Mouse (Mus musculus): ENCODE data around the gene Osgin1.

Gene Osgin1

DNA sequence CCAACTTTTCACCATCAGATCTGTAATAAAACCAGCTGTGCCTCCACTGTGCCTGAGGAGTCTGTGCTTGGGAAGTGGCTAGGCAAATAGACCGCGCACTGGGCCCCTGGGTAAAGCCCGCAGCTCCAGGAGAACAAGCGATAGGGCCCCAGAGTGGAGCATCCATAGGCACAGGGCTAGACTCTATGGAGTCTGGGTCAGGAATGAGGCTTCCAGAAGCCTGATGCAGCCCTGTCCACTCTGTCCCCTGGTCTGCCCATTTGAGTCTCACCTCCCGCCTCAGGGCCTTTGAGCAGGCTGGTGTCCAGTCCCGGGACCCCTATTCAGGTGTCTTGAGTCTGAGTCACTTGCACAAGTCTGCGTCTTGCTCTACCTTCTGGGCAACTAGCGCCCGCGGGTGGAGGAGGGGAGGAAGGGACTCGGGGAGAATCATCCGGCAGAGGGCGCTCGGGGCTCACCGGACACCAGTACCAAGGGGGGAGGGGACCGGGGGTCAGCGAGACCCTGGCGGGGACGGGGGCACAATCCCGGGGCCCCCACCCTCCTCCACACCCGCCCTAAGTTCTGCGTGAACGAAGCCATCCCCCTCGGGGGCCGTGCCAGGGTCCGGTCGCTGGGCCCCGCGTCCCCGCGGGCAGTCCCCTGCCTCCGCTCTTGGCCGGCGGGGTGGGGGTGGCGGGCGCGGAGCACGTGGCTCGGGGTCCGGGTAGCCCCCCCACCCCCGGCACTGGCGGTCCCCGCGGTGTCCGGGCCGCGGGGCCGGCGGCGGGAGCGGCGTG lies 12.5 kb downstream of the Osgin1 start, which contains the start of gene Necab2:
Gene Necab2, plus strand, starts transcription at position 509 of the 779 bp plus-strand sequence.
- peak; percentile 84 for DNase-seq

DNA sequence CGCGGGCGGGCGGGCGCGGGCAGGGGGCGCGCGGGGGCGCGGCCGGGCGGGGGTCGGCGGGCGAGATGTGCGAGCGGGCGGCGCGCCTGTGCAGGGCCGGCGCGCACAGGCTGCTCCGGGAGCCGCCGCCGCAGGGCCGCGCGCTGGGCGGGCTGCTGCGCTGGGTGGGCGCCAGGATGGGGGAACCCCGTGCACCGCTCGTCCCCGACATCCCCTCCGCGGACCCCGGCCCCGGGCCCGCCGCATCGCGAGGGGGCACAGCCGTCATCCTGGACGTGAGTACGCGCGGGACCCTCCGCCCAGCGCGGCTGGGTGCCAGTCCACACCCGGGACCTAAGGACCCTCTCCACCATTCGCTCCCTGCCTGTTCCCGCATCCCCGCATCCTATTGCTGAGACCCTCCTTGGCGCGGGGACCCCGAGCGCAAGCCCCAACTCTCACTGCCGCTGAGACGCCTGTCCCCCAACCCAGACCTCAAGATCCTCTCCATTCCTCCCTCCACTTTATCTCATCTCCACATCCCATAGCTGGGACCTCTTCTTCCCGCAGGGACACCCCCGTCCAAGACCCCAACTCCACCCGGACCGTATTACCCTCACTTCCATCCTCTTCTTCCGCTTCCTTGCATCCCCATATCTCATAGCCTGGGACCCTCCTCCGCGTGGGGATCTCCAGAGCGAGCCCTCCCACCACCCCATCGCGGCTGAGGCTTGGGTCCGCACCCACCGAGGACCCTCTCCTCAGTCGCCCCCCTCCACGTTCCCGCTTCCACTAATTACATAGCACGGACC lies 13.3 kb downstream of the Osgin1 start:
- no peak for DNase-seq

DNA sequence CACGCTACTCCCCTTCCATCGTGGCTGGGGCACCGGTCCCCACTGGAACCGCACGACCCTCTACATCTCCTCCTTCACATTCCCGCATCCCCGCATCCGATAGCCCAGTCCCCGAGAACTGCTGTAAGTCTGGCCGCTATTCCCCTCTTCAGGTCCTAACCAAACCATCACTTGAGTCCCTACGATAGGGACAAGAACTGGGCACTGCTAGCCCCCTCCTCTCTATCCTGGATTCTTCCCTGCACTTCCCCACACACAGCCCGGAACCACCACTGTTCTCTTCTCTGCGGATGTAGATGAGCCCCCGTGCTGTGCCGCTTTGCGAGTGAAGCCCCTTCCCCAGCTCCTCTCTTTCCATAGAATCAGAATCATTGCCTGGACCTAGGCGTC lies 13.9 kb downstream of the Osgin1 start:
- DNase-seq = no peak

DNA sequence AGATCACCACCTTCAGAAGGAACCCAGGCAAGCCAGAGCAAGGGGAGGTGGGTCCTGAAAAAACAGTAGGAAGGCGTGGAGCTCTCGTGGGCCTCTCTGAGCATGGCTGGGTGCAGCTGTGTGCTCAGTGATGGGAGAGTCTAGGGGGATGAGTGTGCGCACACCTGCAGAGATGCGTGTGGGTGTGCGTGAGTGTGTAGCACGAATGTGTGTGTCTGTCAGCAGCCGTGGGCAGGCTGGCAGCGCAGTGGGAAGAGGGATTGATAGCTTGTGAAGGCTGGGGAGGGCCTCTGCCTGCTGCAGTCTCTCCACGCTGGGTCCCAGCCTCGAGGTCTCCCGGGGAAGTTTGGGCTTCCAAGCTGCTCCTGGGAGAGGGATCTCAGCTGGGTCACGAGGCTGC lies 15.7 kb downstream of the Osgin1 start:
- DNase-seq = peak; percentile 84

DNA sequence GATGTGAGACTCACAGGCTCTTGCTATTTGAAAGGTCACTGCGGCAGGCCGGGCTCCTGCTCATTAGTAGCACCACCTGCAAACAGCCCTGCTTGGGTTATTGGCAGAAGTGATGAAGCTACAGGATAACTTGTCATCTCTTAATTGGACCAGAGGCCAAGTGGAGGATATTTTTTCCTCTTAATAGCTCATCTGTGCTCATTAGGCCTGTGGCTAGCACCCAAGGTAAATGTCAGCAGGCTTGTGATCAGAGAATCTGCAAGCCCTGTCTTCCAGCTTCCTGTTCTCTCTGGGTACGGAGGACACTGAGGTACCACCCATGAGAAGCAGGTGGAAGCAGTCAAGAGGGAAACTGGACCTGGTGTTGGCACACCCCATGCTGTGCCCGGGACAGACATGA lies 17.2 kb downstream of the Osgin1 start:
- DNase-seq = no peak

DNA sequence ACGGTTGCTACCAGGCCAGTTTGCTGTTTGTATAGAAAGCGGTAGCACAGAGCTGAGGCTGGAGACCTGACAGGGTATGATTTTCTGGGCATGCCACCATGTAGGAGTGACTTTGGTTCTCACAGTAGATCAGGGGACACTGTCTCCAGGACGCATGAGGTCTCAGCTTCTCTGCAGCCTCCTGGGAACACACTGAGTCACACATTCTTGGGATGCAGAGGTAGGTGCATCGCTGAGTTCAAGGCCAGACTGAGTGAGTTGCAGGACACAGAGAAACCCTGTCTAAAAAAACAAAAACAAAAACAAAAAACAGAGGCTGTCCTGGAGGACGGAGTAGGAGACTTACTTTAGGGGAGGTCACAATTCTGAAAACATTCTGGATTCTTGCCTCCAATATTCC lies 19.0 kb downstream of the Osgin1 start:
- DNase-seq = no peak

DNA sequence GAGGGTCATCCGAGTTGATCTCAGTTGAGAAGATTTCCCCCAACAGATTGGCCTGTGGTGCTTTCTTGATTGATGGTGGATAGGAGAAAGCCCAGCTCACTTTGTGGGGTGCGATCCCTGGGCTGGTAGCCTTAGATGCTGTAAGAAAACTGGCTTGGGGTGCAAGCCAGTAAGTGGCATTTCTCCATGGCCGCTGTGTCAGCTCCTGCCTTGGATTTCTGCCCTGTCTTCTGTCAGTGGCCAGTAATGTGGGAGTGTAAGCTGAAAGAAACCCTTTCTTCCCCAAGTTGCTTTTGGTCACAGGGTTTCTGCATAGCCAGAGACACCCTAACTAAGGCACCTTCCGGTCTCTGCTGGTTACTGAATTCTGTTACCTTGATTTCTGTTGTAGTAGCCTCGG lies 22.1 kb downstream of the Osgin1 start:
- DNase-seq = no peak

DNA sequence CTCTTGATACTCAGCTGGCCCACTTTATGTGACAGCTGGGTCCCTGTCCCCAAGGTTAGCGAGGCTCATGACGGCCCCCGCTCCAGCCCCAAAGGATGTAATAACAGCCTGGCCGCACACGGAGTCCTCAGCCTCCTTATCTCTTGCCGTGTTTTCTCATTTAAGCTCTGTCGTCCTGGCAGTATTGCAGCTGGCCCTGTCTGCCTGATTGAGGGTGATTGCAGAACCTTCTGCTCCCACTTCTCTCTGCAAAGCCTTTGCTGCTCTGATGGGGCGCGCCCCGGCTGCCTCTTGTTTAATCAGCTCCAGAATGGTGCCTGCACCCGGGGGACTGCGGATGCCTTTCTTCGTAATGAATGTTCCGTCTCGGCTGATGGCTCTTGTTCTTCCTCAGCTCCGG lies 25.8 kb downstream of the Osgin1 start:
- DNase-seq = no peak

DNA sequence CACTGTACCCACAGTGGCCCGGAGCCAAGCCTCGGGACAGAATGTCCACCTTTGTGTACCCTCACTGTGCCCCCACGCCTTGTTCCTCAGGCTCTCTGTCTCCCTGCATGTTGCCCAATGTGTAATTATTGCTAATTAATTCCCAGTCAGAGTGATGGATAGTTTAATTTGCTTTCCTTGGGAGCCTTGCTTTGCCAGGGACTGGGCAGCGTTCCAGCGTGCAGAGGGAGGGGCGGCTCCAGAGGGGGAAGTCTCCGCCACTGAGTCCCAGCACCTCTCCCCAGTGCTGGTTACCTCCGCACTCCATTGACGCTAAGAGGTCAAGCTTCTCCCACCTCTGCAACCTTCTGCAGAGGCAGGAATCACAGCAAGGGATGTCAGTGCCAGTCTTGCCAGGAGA lies 27.4 kb downstream of the Osgin1 start:
- DNase-seq = no peak

DNA sequence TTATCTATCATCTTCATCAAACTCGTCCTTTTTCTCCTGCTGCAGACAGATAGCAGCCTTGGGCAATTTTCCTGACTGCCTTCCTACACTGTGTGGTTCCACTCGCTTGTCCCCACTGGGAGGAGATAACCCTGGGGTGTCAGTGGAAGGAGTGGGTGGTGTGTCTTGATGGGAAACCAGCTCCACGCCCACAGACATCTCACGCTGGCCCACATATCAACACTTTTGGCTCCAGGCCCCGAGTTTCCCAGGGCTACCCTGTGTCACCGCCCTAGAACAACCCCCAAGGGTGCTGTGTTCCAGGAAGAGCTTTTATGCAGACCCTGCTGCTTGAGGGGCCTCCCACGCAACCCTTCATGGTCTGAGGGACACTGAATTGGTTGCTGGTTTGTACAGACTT lies 29.8 kb downstream of the Osgin1 start:
- DNase-seq = no peak

DNA sequence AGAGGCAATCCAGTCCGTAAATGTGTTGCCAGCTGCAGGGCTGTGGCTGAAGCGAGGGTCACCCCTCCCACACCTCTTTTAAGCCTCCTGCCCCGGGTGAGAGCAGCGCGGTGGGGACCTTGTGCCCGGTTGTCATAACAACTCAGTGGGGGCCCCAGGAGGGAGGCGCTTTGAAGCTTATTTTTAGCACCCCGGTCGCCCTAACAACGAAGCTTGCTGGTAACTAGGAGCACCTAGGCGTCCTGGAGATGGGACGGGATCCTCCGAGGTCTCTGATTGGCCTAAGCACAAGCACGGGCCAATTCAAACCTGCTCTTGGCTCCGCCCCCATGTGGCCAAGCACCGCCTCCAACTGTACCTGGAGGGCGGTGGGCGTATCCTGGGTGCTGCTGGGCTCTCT lies 32.2 kb downstream of the Osgin1 start:
- DNase-seq = peak; percentile 56

DNA sequence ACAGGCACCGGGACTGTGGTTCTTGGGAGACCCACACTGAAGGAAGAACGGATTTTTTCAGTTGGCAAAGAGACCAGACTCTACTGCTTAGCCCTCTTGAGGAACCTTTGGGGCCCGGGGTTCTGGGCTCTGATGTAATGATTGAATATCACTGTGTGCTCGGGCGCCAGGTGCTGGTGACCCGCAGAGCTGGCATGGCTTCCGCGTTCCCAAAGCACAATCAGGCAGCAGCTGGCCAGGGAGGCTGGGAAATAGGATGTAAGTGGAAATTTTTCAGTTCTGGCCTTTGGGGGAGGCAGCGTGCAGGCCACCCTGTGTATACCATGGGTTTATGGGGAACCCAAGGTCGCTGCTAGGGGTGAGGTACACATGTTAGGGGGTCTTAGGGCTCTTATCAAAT lies 32.9 kb downstream of the Osgin1 start:
- DNase-seq = no peak

DNA sequence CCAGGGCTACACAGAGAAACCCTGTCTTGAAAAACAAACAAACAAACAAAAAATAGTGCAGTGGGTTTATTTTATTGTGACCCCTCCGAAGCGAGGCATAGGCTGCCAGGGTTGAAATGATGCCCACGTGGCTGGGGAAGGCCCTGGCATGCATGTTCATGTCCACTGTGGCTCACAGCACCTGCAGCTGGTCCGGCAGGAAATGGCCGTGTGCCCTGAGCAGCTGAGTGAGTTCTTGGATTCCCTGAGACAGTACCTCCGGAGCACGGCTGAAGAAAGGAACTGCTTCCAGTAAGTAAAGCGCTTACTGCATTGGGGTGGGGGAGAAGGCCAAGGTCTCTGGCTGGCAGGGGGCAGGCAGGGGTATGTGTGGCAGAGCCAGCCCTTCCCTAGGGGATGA lies 34.2 kb downstream of the Osgin1 start:
- DNase-seq = no peak

DNA sequence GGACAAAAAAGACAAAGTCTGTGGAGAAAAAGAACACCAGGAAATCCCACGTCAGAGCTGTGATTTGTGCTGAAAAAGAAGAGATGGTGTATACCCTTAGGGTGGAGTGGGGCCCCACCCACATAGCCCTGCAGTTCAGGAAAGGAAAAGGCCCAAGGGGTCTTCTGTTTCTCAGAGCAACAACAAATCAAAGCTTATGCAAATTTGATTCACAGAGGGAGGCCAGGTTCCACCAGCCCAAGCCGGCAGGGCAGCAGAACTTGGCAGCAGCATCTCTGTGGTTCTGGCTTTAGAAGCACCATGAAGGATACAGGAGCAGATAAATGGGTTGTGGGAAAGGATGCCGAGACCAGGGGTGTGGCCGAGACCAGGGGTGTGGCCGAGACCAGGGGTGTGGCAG lies 44.8 kb downstream of the Osgin1 start:
- DNase-seq = no peak

DNA sequence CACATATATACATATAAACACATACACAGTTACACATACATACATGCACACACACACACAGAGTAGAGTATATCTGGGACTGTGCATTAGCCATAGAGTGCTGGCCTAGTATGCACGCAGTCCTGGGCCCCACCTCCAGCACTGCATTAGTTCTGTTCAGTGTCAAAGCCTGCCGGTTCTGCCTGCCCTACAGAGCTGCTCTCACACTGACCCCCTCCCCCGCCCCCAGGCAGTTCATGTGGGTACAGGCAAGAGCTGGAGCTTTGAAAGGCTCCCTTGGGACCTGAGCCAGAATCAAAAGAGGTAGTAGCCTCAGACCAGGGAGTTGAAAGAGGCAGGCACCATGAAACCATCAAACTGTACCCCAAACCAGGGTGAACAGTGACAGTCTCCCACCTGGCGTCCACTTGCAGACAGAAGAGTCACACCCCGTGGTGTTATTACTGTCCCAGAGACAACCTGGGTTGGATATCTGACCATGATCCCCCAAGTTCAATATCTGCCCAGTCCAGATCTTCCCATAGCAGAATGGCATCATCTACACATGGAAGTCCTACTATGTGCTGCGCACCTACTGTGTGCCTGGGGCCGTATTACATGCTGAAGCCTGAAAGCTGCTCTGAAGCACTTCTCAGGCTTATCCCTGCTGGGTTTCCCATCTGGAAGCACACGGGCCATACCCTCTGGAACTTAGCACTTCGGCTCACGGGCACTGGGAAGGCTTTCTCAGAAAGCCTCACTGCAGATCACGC lies 50.4 kb downstream of the Osgin1 start:
- no peak for DNase-seq

DNA sequence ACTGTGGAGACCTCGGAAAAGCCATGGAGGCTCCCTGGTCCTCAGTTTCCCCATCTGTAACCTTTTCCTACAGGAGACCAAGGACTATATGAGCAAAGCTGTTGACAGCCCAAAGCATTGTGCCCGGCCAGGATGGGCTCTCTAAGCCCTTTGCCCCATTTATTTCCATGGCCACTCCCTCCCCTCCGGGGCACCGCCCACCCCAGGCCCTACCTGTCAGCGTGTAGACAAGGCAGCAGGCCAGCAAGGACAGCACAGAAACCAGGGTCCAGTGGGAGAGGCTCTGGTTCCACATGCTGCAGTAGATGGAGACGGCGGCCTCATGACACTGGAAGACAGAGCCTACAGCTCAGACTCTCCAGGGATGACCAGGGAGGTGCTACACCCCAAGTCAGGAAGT lies 53.2 kb downstream of the Osgin1 start:
- DNase-seq = no peak

All from right cerebral cortex, adult 18-20 months (tissue).